Mouse (Mus musculus) thymus, adult 18-20 months (tissue): ENCODE data around the gene Dnajb8.

Experiments
- DNase-seq, 2 experiments: peaks; one replicate each; pipeline ENCODE4 v3.0.0; 2022; ENCODE audit warnings: mixed read lengths in 2 of 2

Dnajb8 gene

GRCm38 (mm10) chr6:88299491-88299890 lies 77.4 kb downstream of the Dnajb8 start:
- no peak for DNase-seq

GRCm38 (mm10) chr6:88301234-88301633 lies 79.2 kb downstream of the Dnajb8 start:
- DNase-seq, result no peak
